Mouse (Mus musculus) testis, postnatal 10 days (tissue): Measurements from ENCODE around the gene Fcamr.

Experiments used
- DNase-seq: peaks from one replicate; pipeline ENCODE4 v3.0.0; 2021; ENCODE audit warnings: low spot score

The Fcamr gene

DNA sequence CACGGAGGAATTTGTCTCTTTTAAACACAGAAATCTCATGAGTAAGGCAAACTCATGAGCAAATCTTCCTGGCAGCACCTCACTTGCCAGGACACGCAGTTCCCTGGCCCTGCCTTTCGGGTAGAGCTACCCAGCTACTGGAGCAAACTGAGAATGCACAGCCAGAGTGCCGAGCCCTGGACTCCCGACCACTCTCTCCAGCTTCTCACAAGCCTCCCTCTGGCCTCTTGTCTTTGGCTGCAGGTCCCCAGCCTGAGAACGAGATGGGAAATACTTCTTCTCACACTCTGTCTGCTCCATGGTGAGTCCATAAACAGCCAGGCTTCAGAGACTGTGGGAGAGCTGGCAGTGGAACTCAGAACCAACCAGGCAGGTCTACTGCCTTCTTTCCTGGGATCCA, 2.3 kb downstream of the Fcamr start:
- DNase-seq = no peak

DNA sequence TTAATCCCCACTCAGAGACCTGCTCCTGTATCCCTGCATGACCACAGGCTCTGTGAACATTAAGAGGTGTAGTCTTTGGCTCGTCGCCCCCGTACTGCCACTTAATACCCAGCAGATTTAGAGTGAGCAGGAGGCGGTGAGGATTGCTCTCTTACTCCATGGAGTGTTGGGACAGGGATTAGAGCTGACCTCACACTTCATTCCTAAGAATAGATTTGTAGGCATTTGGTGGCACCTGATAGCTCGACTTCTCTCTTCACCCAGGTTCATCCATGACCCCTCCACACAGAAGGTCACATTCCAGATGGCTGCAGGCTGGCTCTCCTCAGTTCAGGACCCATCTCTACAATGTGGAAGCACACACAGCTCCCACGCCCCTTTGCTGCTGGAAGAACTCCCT, 3.6 kb downstream of the Fcamr start:
- DNase-seq = no peak

DNA sequence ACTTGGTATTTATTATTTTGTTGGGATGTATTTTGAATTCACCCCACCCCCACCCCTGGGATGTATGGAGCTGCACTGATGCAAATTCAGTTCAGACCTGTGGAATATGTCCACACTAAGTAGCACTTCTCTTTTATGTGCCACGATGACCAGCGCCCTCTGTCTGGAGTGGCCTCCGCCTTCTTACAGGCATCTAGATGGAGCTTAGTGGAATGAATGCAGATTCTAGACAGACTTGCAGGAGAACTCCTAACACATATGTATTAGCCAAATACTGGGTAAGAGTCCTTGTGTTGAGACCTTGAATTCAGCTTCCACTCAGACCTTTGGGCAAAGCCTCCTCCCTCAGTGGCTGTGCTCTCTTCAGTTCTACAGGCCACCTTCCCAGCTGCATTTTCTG, 10.2 kb downstream of the Fcamr start:
- DNase-seq = no peak

DNA sequence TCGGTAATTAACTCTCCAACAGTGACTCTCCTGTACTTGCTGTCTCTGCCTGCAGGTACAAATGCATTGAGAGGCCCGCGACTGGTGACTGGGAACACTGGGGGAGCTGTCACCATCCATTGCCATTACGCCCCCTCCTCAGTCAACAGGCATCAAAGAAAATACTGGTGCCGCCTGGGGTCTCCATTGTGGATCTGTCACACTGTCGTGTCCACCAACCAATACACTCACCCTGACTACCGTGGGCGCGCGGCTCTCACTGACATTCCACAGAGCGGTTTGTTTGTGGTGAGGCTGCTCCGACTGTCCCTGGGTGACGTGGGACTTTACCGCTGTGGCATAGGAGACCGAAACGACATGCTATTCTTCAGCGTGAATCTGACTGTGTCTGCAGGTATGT, 10.6 kb downstream of the Fcamr start:
- no peak for DNase-seq

DNA sequence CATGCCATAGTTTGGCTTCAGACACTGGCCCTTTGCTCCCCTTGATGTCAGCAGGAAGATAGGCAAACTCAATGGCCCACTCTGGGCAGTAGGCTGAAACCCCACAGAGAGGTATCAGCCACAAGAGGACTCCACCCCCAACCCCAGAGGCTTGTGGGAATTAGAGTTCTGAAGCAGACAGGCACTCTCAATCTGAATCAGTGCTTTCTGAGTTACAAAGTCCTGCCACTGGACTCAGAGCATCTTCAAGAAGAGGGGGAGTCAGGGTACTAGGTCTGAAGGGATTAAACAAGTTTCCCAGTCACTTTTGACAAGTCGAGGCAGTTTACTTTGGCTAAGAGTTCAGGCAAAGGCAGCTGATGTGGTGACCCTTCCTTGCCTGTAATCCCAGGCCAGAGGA, 19.0 kb downstream of the Fcamr start:
- no peak for DNase-seq

DNA sequence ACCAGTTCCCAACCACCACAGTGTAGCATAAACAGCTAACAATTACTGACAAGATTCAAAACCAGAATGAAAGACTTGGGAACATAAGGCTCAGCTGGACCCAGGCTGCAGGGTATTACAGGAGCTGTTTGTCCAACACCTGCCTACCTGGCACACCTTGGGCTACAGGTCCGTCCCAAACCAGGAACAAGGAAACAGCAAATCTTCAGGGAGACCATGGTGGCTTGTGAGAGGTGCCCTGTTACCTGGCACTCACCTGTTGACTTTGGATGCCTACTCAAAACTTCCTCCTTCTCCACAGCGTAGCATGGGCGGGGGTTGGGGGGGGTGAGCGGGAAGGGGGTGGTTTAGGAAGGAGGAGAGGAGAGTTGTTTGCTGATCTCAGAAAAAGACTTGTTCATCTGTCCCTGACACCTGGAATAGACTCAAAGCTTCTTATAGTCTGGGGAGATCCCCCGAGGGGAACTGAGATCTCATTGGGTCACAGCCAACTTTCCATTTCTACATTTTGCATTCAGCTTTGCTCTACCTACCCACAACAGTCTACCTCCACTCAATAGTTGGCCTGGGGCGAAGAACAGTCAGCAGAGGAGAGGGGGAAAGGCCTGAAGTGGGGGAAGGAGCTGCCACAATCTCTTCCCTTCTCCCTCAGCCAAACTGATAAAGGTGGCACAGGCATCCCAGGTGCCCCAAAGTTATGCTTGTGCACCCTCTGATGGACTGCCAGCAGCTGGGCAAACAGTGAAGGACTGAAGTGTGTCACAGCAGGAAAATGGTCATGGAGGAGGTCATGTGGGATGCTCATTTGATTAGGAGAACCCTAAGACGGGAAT, 19.8 kb downstream of the Fcamr start:
- DNase-seq = no peak

DNA sequence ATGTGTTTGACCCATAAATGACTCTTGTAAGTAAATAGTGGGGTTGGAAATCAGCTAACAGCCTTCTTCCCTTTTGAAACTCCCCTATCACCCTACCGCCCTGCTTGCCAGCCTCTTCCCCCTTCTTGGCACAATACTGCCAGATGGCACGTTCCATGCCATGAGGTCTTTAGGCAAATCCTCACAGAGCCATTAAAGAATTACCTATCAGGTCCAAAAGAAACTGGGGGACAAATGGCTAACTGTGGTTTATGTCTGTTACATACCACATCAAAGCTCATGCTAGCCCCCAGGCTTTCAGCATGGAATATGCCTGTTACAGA, 20.4 kb downstream of the Fcamr start:
- no peak for DNase-seq

DNA sequence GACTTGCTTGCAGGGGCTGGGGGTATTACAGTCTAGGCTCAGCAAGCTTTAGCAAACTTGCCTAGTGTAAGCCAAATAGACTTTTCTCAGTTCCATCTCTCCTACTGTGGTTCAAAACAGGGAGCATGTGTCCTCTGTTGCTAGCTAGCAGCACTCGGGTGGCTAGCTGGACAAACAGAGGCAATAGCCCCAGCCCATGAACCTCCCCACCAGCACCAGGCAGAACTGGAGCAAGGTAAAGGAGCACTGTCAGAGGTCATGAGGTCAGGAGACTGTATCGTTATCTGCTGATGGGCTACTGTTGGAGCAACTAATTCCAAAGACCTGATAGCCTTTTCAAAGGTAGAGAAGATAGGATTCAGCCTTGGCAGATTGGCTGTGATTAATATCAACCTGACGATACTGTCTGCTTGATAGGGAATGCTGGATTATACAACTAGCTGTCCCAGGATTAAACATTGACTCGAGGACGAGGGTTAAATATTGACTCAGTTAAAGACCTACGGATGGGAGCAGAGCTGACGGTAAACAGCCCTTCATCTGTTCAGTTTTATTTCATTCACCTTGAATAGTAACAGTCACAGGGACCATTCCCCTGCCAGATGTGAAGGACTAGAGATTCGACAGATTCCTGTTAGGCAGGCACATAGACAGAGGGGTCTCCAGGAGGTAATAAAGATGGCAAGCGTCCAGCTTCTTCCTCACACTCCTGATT, 21.4 kb downstream of the Fcamr start:
- no peak for DNase-seq

DNA sequence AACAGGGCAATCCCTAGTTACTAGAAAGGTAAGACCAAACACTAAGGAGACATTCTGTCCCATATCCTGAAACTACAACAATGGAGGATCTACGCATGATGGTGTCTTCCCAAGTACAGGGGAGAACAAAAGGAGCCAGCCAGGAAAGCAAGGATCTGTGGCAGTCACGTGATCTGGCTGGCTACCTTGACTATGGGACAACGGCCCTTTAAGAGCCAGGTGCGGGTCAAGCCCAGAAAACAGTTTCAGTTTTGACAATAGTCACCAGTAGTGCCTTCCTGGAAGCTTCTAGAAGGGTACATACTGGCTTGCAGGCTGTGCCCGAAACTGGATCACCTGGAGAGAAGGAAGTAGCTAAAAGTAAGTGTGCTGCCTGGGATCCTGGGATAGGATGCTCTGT, 25.7 kb downstream of the Fcamr start, which contains the start of gene Pigr:
TSS of gene Pigr (plus strand) at position 237 of the 400 bp plus-strand sequence.
- no peak for DNase-seq

DNA sequence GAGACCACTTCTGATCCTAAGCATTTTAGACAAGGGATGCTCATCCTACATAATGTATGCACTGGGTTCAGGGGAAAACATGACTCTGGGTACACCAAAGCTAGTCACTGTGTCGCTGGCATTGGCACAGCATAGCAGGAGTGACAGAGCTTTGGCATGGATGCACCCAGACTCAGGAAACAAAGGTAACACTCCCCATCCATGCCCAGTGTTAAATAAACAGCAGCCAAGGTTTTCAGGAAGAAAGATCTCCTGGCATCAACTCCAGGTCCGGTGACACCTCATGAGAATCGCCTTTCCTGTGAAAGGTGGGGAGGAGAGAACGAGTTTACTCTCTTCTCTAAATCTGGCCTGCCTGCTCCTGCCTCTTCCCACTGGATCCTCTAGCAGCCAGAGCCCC, 28.0 kb downstream of the Fcamr start:
- DNase-seq = no peak

DNA sequence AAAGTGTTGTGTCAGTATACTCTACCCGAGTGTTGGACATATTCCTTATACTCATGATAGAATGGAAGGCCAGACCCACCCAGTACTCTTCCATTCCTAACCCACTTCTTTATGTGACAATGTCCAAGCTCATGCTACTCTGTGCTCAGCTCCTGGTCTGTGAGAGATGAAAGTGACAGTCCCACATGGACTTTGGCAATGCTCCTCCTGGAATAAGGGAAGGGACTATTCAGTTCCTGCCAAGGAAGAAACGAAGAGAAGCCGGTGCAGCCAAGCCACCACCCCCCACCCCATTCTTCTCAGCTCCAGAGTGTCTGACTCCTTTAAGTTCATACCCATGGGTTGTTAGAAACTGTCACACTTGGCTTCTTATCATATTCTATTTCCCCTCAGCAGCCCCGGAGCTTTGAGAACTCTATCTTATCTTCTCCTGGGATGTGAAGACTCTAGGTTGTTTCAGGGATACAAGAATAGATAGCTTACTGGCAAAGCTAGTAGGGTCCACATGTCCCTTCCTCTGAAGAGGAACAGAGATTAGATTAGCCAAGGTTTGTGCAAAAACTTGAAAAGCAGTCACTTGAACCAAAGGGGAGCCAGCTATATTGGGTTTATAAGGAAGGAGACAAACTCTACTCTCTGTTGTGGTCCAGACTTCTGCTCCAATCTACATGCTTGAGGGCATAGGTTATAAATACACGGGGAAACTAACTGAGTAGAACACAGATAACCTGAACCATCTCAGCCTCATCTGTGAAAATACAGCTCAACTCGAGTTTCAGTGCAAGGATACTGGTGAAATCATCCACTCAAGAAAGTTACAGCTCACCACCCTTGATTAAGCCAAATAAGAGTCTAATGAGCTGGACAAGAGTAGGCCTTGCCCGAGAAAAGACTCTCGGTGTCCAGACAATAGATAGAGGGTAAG, 29.5 kb downstream of the Fcamr start:
- no peak for DNase-seq

DNA sequence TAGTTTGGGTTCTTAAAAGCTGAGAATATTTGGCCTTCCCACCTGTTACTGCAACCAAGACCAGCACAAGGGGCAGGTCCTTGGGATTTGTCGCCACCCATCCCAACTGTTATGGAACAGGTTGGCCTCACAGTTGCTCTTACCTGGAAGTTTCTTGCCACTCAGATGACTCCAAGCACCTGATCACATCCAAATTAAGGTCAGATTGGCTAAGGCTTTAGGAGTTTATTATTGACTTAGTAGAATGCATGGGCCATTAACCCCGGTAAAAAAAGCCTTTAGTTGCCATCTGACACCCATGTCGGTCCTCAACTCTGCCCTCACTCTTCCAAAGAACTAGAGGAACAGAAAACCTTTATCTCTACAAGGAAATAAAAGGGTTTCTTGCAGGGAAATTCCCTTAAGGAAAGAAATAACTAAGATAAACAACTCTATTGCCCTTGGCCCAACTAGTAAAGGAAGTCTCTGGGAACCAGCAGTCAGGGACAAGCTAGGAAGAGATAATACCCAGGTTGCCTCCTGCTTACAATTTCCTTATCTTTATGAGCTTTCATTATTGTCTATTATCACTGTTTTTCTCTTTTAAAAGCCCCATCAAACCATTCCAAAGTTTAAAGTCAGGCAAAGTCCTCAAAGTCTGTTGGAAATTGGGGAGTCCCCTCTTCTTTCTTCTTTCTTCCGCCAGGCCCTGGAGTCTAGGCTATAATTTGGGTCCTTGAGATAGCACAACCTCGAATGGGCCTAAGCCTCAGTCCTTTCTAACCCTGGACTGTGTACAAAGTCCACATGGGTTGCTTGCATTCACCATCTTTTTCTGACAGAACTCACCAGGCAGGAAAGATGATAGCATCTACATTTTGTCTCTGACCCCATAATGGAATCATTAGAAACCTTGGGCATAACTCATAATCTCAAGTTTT, 31.8 kb downstream of the Fcamr start:
- no peak for DNase-seq

DNA sequence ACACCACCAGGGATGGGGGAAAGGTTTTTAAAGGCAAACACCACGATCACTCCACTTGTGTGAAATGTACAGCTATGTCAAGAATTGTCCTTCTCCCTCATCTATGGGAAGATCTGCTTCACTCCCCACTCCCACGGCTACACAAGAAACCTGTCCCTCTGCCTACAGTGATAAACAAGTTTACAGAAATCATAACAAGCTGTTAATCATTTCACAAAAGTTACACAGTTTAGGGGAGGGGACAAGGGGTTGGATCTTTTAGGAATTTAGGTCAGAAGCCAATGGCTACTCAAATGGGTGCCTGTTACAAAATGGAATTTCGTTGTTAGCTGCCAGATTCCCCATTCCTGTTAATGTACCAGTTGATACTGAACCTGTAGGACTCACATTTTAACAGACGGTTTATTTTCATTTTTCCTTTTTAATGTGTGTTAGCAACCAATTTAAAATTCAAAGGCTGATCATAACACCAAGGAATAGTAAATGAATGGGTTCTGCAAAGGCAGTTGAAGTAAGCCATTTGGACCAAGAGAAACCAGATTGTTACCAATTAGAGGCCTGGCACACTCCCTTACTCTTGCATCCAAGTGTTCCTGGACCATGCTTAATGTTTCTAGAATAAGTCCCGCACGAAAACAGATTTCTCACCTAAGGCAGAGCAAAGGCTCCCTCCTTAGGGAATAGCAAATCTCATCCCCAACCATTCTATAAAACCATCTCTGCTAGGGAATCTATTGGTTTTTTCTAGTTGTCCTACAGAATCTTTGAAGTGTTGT, 34.6 kb downstream of the Fcamr start:
- DNase-seq = no peak

DNA sequence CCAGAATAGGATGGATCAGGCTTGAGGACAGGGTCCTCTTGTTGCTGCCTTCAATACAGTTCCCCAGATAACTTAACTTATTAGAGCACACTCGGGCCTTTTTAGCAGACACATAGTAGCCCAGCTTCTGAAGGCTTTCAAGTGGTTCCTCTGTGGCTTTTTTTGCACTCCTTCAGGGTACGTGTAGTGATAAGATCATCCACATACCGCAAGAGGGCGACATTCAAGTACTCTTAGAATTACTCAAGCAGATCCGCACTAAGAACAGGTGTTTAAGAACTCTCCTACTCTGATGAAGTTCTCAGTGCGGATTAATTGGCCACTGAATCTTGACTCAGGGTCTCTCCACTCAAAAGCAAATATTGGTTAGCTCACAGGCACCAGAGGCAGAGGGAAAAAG, 37.6 kb downstream of the Fcamr start:
- no peak for DNase-seq

DNA sequence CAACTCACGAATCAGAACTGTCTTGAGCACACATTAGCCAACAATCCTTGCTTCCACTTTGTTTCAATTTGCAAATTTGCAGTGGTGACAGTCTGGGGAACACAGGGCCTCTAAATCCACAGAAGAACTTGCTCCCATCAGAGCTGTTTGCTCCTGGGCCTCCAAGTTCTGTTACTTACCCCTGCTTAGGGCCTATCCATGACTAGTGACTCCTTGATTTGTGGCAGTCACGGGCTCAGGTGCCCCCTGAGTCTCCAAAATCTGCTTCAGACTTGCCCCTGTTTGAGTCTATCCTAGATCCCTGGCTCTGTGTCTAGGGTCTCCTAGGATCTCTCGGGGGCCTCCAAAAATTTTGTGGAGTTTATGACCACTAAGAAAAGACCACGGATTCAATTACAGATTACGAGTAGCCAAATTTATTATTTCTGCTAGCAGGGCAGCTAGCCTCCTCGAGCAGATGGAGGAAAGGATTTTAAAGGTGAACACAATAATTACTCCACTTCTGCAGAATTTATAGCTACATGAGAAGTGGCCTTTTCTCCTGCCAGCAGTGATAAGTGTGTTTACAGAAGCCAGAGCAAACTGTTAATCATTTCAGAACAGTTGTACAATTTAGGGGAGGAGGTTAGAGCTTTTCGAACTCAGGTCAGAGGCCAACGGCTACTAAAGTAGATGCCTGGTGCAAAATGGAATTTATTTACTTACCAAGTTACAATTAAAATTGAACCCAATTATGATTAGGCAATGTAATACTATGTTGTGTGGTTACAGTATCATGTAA, 40.1 kb downstream of the Fcamr start:
- DNase-seq = no peak

DNA sequence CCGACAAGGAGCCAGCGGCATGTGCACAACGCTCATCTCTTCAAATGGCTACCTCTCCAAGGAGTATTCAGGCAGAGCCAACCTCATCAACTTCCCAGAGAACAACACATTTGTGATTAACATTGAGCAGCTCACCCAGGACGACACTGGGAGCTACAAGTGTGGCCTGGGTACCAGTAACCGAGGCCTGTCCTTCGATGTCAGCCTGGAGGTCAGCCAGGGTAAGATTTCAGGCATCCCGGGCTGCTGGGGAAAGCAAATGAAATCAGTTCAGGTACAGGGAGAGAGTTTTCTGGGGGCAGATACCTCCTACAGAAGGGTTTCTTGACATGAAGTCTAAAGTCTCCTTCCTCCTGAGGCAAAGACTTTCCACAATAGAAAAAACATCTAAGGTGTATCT, 40.9 kb downstream of the Fcamr start:
- no peak for DNase-seq

DNA sequence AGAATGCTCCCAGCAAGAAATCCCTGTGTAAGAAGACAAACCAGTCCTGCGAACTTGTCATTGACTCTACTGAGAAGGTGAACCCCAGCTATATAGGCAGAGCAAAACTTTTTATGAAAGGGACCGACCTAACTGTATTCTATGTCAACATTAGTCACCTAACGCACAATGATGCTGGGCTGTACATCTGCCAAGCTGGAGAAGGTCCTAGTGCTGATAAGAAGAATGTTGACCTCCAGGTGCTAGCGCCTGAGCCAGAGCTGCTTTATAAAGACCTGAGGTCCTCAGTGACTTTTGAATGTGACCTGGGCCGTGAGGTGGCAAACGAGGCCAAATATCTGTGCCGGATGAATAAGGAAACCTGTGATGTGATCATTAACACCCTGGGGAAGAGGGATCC, 43.8 kb downstream of the Fcamr start:
- DNase-seq = no peak

DNA sequence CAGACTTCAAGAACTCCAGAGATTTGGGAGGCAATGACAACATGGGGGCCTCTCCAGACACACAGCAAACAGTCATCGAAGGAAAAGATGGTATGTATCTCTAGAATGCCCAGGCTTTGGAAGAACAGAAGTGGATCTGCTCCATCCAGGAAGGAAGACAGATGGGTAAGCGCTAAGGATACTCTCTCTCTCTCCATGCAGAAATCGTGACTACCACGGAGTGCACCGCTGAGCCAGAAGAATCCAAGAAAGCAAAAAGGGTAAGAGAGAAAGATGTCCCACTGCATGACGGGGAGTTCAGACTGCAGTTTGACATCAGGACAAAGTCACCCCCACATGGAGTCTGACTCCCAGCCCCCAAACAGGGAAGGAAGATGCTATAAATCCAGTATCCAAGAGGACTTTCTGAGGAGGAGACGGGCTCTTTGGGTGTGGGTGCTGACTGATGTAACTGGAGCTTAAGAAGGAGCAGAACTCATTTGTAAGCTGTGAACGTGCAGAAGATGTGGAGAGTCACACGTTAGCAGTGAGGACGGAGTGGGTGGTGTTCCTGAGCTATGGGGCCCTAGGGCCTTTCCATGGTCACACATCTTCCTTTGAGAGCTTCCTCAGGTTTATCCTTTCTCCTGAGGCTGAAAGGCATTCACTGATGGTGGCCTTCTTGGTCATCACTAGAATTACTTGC, 49.0 kb downstream of the Fcamr start:
- DNase-seq = no peak

DNA sequence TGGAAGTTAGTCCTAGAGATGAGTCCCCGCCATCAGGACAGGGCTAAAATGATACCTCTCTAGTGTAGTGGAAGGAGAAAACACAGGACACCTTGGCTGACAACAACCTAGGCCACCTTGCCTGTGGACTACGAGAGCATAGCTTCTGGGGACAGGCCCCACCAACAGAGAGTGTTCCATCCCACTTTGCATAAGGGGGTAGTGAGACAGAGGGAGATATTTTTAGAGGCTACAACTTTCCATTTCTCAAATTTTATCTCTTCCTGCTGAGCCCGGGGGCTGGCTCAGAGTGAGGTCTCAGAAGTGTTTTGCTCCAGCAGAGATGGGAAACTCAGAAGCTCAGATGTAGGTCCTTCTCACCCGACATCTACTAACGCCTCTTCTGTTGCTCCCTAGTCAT, 49.7 kb downstream of the Fcamr start:
- DNase-seq = no peak
